Mouse (Mus musculus) forebrain, embryonic 16.5 days (tissue): ENCODE measurements around the gene Tmem50a. TPM values are rescaled to one million over a fixed set of nuclear protein-coding genes. Genes with fewer than 3 reads are reported as not detected.

Experiments used
- ATAC-seq: fragments of 200-750 bp; cut with Nextera tagmentation; 2 replicates; pipeline ENCODE4 v1.8.0; 2017; ENCODE audit warnings: mild to moderate bottlenecking, moderate library complexity
- H3K27ac ChIP-seq: fragments of 300-500 bp; sonication (generic); 2 replicates; pipeline ENCODE4 v1.5.1; 2014; ENCODE audit warnings: low read length, control low read depth
- H3K27me3 ChIP-seq: fragments of 300-500 bp; sonication (generic); replicated peaks from 2 replicates; pipeline ENCODE4 v1.6.1; 2014; ENCODE audit warnings: low read length; ENCODE audit not compliant: control insufficient read depth, insufficient read depth
- H3K36me3 ChIP-seq: fragments of 300-500 bp; sonication (generic); 2 replicates; pipeline ENCODE4 v1.6.1; 2014; ENCODE audit not compliant: control insufficient read depth, insufficient read depth
- H3K4me1 ChIP-seq: fragments of 300-500 bp; sonication (generic); replicated peaks from 2 replicates; pipeline ENCODE4 v1.6.1; 2014; ENCODE audit warnings: low read length; ENCODE audit not compliant: control insufficient read depth, insufficient read depth
- H3K4me2 ChIP-seq: fragments of 300-500 bp; sonication (generic); 2 replicates; pipeline ENCODE4 v1.6.1; 2014; ENCODE audit warnings: mild to moderate bottlenecking, low read length, control low read depth
- H3K4me3 ChIP-seq: fragments of 300-500 bp; sonication (generic); replicated peaks from 2 replicates; pipeline ENCODE4 v1.5.1; 2014; ENCODE audit warnings: mild to moderate bottlenecking, low read length, control low read depth
- H3K9ac ChIP-seq: fragments of 300-500 bp; sonication (generic); replicated peaks from 2 replicates; pipeline ENCODE4 v1.6.1; 2014; ENCODE audit warnings: low read depth, low read length, control low read depth
- H3K9me3 ChIP-seq: fragments of 300-500 bp; sonication (generic); 2 replicates; pipeline ENCODE4 v1.6.1; 2016; ENCODE audit warnings: low read length; ENCODE audit not compliant: control insufficient read depth
- WGBS: fragments of 180-500 bp; shearing (Covaris S2); extraction: QIAGEN DNeasy Blood & Tissue Kit; methylation state at CpG from one replicate; pipeline ENCODE4 v1.1.7; 2014; 5-methylcytosine and 5-hydroxymethylcytosine counted together
- polyA plus RNA-seq: library from polyadenylated mRNA; unstranded; fragments of >200 nt; fragmentation: Nextera tagmentation; extraction: Ambion mirVana; gene quantifications from 2 replicates; pipeline ENCODE4 v1.2.1, GENCODE M21; 2015

Tmem50a gene
- polyA plus RNA-seq = 201 and 205 TPM in 2 replicates

GRCm38 (mm10) chr4:134914864-134915209, at the start of gene Tmem50a:
Tmem50a (minus strand) TSS chr4:134915024.
- H3K27me3 ChIP-seq = no peaks in the 10 kb centered on the region
- H3K4me1 ChIP-seq = peaks cover 17% of the 10 kb centered on the region
- peak within 1 kb of the TSS; percentile 95 for H3K9ac ChIP-seq
- peak within 1 kb of the TSS; percentile 95 for H3K27ac ChIP-seq
- H3K4me2 ChIP-seq = peak within 1 kb of the TSS; percentile 89
- WGBS = 0% methylated on average over 25 of the region's 25 CpGs
- H3K4me3 ChIP-seq = peak within 1 kb of the TSS; percentile 95
- peaks cover 5% of the 10 kb centered on the region; the same call in 1 of the 2 replicates for H3K36me3 ChIP-seq
- peak; percentile 94 for ATAC-seq
- no peaks in the 10 kb centered on the region for H3K9me3 ChIP-seq

- no peaks in the 10 kb centered on the region for H3K36me3 ChIP-seq
- no peak overlapping the region for H3K27ac ChIP-seq
- no peak overlapping the region for H3K9ac ChIP-seq
- H3K4me3 ChIP-seq = no peak overlapping the region
- whole genome bisulfite sequencing = 26% methylated on average over 19 of the region's 19 CpGs
- H3K27me3 ChIP-seq = no peaks in the 10 kb centered on the region
- no peak for ATAC-seq
- no peak overlapping the region for H3K4me2 ChIP-seq
- H3K4me1 ChIP-seq = no peaks in the 10 kb centered on the region; the same call in 1 of the 2 replicates
- H3K9me3 ChIP-seq = no peaks in the 10 kb centered on the region
Measured at GRCm38 (mm10) chr4:134963021-134963776, 48.4 kb upstream of the Tmem50a start.

GRCm38 (mm10) chr4:134956328-134956727, 41.5 kb upstream of the Tmem50a start:
- ATAC-seq = no peak
- no peaks in the 10 kb centered on the region for H3K27me3 ChIP-seq
- no peak overlapping the region for H3K4me3 ChIP-seq
- H3K4me1 ChIP-seq = peaks cover 5% of the 10 kb centered on the region
- no peak overlapping the region for H3K9ac ChIP-seq
- 20% methylated on average over 3 of the region's 3 CpGs for WGBS
- no peaks in the 10 kb centered on the region for H3K36me3 ChIP-seq
- no peak overlapping the region for H3K4me2 ChIP-seq
- no peak overlapping the region for H3K27ac ChIP-seq
- no peaks in the 10 kb centered on the region for H3K9me3 ChIP-seq

- 88% methylated on average over 3 of the region's 3 CpGs for WGBS
Measured at GRCm38 (mm10) chr4:134955845-134956244, 41.0 kb upstream of the Tmem50a start.

GRCm38 (mm10) chr4:134955196-134955595, 40.4 kb upstream of the Tmem50a start:
- no peak overlapping the region for H3K27ac ChIP-seq
- WGBS = 75% methylated on average over 2 of the region's 2 CpGs
- H3K27me3 ChIP-seq = no peaks in the 10 kb centered on the region
- ATAC-seq = no peak
- no peak overlapping the region for H3K4me3 ChIP-seq
- H3K36me3 ChIP-seq = no peaks in the 10 kb centered on the region
- peaks cover 11% of the 10 kb centered on the region for H3K4me1 ChIP-seq
- no peak overlapping the region for H3K9ac ChIP-seq
- H3K9me3 ChIP-seq = no peaks in the 10 kb centered on the region
- H3K4me2 ChIP-seq = no peak overlapping the region

More at GRCm38 (mm10) chr4:134955845-134956244, 41.0 kb upstream of the Tmem50a start:
- no peak overlapping the region for H3K27ac ChIP-seq
- no peak overlapping the region for H3K4me3 ChIP-seq
- no peaks in the 10 kb centered on the region for H3K27me3 ChIP-seq
- no peak for ATAC-seq
- H3K36me3 ChIP-seq = no peaks in the 10 kb centered on the region
- H3K9ac ChIP-seq = no peak overlapping the region
- H3K4me2 ChIP-seq = no peak overlapping the region
- H3K4me1 ChIP-seq = peaks cover 6% of the 10 kb centered on the region
- H3K9me3 ChIP-seq = no peaks in the 10 kb centered on the region

- Histone ChIP-seq H3K27me3 (no peaks in the 10 kb centered on the region), H3K9ac (0 out of 2 replicates have a peak overlapping the region, but pooled peaks have one; percentile 6), H3K4me2 (no peak overlapping the region), H3K4me1 (peaks cover 11% of the 10 kb centered on the region), H3K36me3 (no peaks in the 10 kb centered on the region), H3K27ac (no peak overlapping the region), H3K4me3 (no peak overlapping the region), H3K9me3 (no peaks in the 10 kb centered on the region)
- 15% methylated on average over 15 of the region's 15 CpGs for WGBS
- no peak for ATAC-seq
Measured at GRCm38 (mm10) chr4:134954461-134954860, 39.6 kb upstream of the Tmem50a start.

- H3K27ac ChIP-seq = no peak overlapping the region; the same call in 1 of the 2 replicates
- H3K4me1 ChIP-seq = peaks cover 16% of the 10 kb centered on the region
- no peak overlapping the region for H3K4me2 ChIP-seq
- no peaks in the 10 kb centered on the region for H3K9me3 ChIP-seq
- WGBS = 13% methylated on average over 11 of the region's 11 CpGs
- H3K9ac ChIP-seq = no peak overlapping the region
- no peak overlapping the region for H3K4me3 ChIP-seq
- no peaks in the 10 kb centered on the region for H3K27me3 ChIP-seq
- ATAC-seq = peak; percentile 85
- H3K36me3 ChIP-seq = no peaks in the 10 kb centered on the region
Measured at GRCm38 (mm10) chr4:134950518-134951091, 35.8 kb upstream of the Tmem50a start.

- no peaks in the 10 kb centered on the region for H3K27me3 ChIP-seq
- H3K36me3 ChIP-seq = no peaks in the 10 kb centered on the region
- peaks cover 19% of the 10 kb centered on the region for H3K4me1 ChIP-seq
- no peak overlapping the region for H3K27ac ChIP-seq
- peak overlapping the region; percentile 23; the same call in 1 of the 2 replicates for H3K4me3 ChIP-seq
- peak overlapping the region; percentile 30; the same call in 1 of the 2 replicates for H3K9ac ChIP-seq
- no peaks in the 10 kb centered on the region for H3K9me3 ChIP-seq
- peak; percentile 70; the same call in 1 of the 2 replicates for ATAC-seq
- WGBS = 10% methylated on average over 17 of the region's 17 CpGs
- peak overlapping the region; percentile 53 for H3K4me2 ChIP-seq
Measured at GRCm38 (mm10) chr4:134946024-134946744, 31.4 kb upstream of the Tmem50a start.
